Mouse (Mus musculus) hindbrain, embryonic 15.5 days (tissue): ENCODE results near the gene Gm21970. TPM values are rescaled to one million over a fixed set of nuclear protein-coding genes. Genes with fewer than 3 reads are reported as not detected.

ENCODE experiments used
- ATAC-seq: fragments of 200-750 bp; cut with Nextera tagmentation; 2 replicates; pipeline ENCODE4 v1.8.0; 2017; ENCODE audit warnings: low read depth, moderate number of reproducible peaks, moderate TSS enrichment; ENCODE audit not compliant: low FRiP score
- H3K27ac ChIP-seq: fragments of 300-500 bp; sonication (generic); replicated peaks from 2 replicates; pipeline ENCODE4 v1.5.1; 2015; ENCODE audit warnings: mild to moderate bottlenecking, inconsistent platforms
- H3K27me3 ChIP-seq: fragments of 300-500 bp; sonication (generic); 2 replicates; pipeline ENCODE4 v1.6.1; 2015; ENCODE audit warnings: control low read depth, inconsistent platforms
- H3K36me3 ChIP-seq: fragments of 300-500 bp; sonication (generic); 2 replicates; pipeline ENCODE4 v1.6.1; 2015; ENCODE audit warnings: control low read depth, inconsistent platforms
- H3K4me1 ChIP-seq: fragments of 300-500 bp; sonication (generic); replicated peaks from 2 replicates; pipeline ENCODE4 v1.6.1; 2015; ENCODE audit warnings: control low read depth, inconsistent platforms
- H3K4me2 ChIP-seq: fragments of 300-500 bp; sonication (generic); 2 replicates; pipeline ENCODE4 v1.6.1; 2015; ENCODE audit warnings: moderate library complexity, mild to moderate bottlenecking, inconsistent platforms
- H3K4me3 ChIP-seq: fragments of 300-500 bp; sonication (generic); 2 replicates; pipeline ENCODE4 v1.5.1; 2015; ENCODE audit warnings: mild to moderate bottlenecking, inconsistent platforms
- H3K9ac ChIP-seq: fragments of 300-500 bp; sonication (generic); 2 replicates; pipeline ENCODE4 v1.6.1; 2015; ENCODE audit warnings: inconsistent platforms
- H3K9me3 ChIP-seq: fragments of 300-500 bp; sonication (generic); 2 replicates; pipeline ENCODE4 v1.6.1; 2016; ENCODE audit warnings: control low read depth, inconsistent platforms
- WGBS: fragments of 180-500 bp; shearing (Covaris S2); methylation state at CpG from one replicate; pipeline ENCODE4 v1.1.7; 2015; 5-methylcytosine and 5-hydroxymethylcytosine counted together
- polyA plus RNA-seq: library from polyadenylated mRNA; unstranded; fragments of >200 nt; fragmentation: Nextera tagmentation; extraction: Ambion mirVana; gene quantifications from 2 replicates; pipeline ENCODE4 v1.2.1, GENCODE M21; 2015

The Gm21970 gene
- polyA plus RNA-seq, 1 experiment from 2014 or later = not detected

DNA sequence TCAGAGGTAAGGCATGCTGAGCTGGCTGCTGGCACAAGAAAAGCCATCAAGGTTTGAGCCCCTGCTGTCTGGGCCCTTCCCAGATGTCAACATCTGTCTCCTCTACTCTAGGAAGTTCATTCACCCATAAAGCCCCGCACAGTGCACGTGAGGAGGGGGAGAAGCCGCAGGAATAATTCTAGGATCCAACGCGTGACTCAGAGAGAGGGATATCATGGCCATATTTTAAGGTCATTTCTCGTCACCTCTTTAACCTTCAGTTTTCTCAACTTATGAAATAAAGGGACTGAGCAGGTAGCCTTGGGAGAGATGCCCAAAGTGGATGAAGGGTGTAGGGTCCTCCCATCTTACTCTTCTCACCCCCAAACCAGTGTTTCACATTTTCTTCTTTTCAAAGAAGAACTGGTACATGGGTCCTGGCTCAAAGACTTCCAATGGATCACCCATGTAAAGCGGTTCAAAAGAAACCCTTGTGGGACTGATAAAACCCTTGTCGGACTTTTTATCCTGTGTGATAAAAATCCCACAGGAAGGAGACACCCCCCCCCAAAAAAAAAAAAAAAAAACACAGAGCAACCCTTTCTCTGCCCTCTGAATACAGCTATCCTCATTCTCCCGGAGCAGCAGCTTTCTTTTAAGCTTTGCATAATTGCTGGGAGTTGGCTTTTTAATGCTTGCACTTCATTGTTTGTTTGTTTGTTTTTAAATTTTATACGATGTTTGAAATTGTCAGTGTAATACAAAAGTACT lies 13.5 kb downstream of the Gm21970 start:
- Histone ChIP-seq H3K4me3 (no peak overlapping the region), H3K36me3 (peaks cover 7% of the 10 kb centered on the region; the same call in 1 of the 2 replicates), H3K9ac (no peak overlapping the region), H3K27me3 (no peaks in the 10 kb centered on the region), H3K4me2 (peak overlapping the region; percentile 99; the same call in 1 of the 2 replicates), H3K9me3 (no peaks in the 10 kb centered on the region), H3K27ac (no peak overlapping the region), H3K4me1 (peaks cover 15% of the 10 kb centered on the region)
- 70% methylated on average over 10 of the region's 10 CpGs for WGBS
- ATAC-seq = no peak

GRCm38 (mm10) chr16:91405640-91406584 lies 14.4 kb downstream of the Gm21970 start, which contains the start of gene Il10rb:
Gene Il10rb (plus strand): TSS chr16:91406164.
- peak; percentile 75 for ATAC-seq

DNA sequence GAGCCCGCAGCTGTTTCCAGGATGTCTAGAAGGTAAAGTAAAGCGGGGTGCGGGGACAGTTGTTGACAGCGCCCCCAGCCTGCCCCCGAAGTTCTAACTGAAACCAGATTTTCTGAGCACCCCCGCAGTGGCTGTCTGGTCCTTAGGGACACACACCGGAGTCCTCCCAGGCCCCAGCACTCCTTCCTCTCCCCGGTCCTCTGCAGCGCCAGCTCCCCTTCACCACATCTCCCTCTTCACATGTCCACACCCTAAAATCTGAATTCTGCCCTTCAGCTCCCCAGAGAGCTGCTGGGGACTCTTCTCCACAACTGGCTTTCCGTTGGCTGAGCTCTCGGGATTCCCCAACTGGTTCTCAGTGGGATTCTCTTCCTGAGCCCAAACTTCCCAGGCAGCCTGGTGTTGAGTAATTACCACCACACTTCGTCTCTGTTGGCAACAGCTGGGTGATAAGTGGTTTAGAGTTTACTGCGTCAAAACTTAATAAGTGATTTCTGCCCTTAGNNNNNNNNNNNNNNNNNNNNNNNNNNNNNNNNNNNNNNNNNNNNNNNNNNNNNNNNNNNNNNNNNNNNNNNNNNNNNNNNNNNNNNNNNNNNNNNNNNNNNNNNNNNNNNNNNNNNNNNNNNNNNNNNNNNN lies 15.2 kb downstream of the Gm21970 start:
- ATAC-seq = peak; percentile 36; the same call in 1 of the 2 replicates
- Histone ChIP-seq H3K4me2 (peak overlapping the region; percentile 99), H3K4me1 (peaks cover 15% of the 10 kb centered on the region), H3K27me3 (no peaks in the 10 kb centered on the region), H3K27ac (peak overlapping the region; percentile 58), H3K9ac (peak overlapping the region; percentile 70), H3K4me3 (peak overlapping the region; percentile 63), H3K36me3 (peaks cover 7% of the 10 kb centered on the region; the same call in 1 of the 2 replicates), H3K9me3 (no peaks in the 10 kb centered on the region)
- WGBS = 1% methylated on average over 13 of the region's 13 CpGs

More at GRCm38 (mm10) chr16:91405640-91406584, 14.4 kb downstream of the Gm21970 start, which contains the start of gene Il10rb:
- peaks cover 15% of the 10 kb centered on the region for H3K4me1 ChIP-seq
- peak within 1 kb of the TSS; percentile 99 for H3K4me2 ChIP-seq
- 5% methylated on average over 51 of the region's 51 CpGs for WGBS
- H3K9me3 ChIP-seq = no peaks in the 10 kb centered on the region
- peak within 1 kb of the TSS; percentile 70 for H3K9ac ChIP-seq
- no peaks in the 10 kb centered on the region for H3K27me3 ChIP-seq
- peak within 1 kb of the TSS; percentile 63 for H3K4me3 ChIP-seq
- peaks cover 7% of the 10 kb centered on the region; the same call in 1 of the 2 replicates for H3K36me3 ChIP-seq
- peak within 1 kb of the TSS; percentile 58 for H3K27ac ChIP-seq

- no peak for ATAC-seq
- 67% methylated on average over 12 of the region's 12 CpGs for WGBS
- no peak overlapping the region for H3K27ac ChIP-seq
Observed at GRCm38 (mm10) chr16:91413102-91413844, 21.8 kb downstream of the Gm21970 start.

GRCm38 (mm10) chr16:91415391-91416189 lies 24.1 kb downstream of the Gm21970 start:
- no peak overlapping the region for H3K27ac ChIP-seq
- 84% methylated on average over 9 of the region's 9 CpGs for WGBS
- no peak for ATAC-seq

More at GRCm38 (mm10) chr16:91413102-91413844, 21.8 kb downstream of the Gm21970 start:
- Histone ChIP-seq H3K27me3 (no peaks in the 10 kb centered on the region), H3K4me3 (no peak overlapping the region), H3K36me3 (no peaks in the 10 kb centered on the region), H3K4me2 (no peak overlapping the region), H3K9me3 (no peaks in the 10 kb centered on the region), H3K9ac (no peak overlapping the region), H3K4me1 (no peaks in the 10 kb centered on the region)

DNA sequence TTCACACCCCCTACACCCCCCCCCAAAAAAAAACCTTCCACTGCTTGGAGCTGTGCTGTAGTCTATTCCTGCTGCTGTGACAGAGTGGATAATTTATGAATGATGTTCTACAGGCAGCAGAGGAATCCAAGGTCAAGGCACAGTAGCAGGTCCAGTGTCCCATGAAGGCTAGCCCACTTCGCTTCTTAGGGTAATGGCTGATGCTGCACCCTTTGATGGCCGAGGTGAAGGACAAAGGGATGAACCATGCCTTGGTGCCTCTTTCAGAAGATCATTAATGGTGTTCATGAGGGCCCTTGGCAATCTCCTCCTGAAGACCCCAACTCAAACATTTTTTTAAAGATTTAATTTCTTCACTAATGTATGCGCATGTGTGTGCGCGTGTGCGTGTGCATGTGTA lies 24.8 kb downstream of the Gm21970 start:
- 93% methylated on average over 6 of the region's 6 CpGs for WGBS
- Histone ChIP-seq H3K36me3 (no peaks in the 10 kb centered on the region), H3K4me2 (no peak overlapping the region), H3K27me3 (no peaks in the 10 kb centered on the region), H3K27ac (no peak overlapping the region), H3K9me3 (no peaks in the 10 kb centered on the region), H3K4me3 (no peak overlapping the region), H3K9ac (no peak overlapping the region), H3K4me1 (no peaks in the 10 kb centered on the region)
- ATAC-seq = no peak

More at GRCm38 (mm10) chr16:91415391-91416189, 24.1 kb downstream of the Gm21970 start:
- H3K9ac ChIP-seq = no peak overlapping the region
- H3K36me3 ChIP-seq = no peaks in the 10 kb centered on the region
- no peak overlapping the region for H3K4me2 ChIP-seq
- H3K4me1 ChIP-seq = no peaks in the 10 kb centered on the region
- no peaks in the 10 kb centered on the region for H3K9me3 ChIP-seq
- no peaks in the 10 kb centered on the region for H3K27me3 ChIP-seq
- H3K4me3 ChIP-seq = no peak overlapping the region

GRCm38 (mm10) chr16:91416938-91417337 lies 25.4 kb downstream of the Gm21970 start:
- 80% methylated on average over 7 of the region's 7 CpGs for WGBS
- no peak overlapping the region for H3K9ac ChIP-seq
- H3K9me3 ChIP-seq = no peaks in the 10 kb centered on the region
- H3K4me3 ChIP-seq = no peak overlapping the region
- no peaks in the 10 kb centered on the region for H3K36me3 ChIP-seq
- ATAC-seq = no peak
- no peak overlapping the region for H3K4me2 ChIP-seq
- no peaks in the 10 kb centered on the region for H3K4me1 ChIP-seq
- no peaks in the 10 kb centered on the region for H3K27me3 ChIP-seq
- H3K27ac ChIP-seq = no peak overlapping the region

- 69% methylated on average over 5 of the region's 5 CpGs for WGBS
- H3K9ac ChIP-seq = no peak overlapping the region
- H3K27me3 ChIP-seq = no peaks in the 10 kb centered on the region
- no peaks in the 10 kb centered on the region for H3K9me3 ChIP-seq
- no peak overlapping the region for H3K4me2 ChIP-seq
- no peaks in the 10 kb centered on the region for H3K4me1 ChIP-seq
- no peaks in the 10 kb centered on the region for H3K36me3 ChIP-seq
- H3K27ac ChIP-seq = no peak overlapping the region
- H3K4me3 ChIP-seq = no peak overlapping the region
- ATAC-seq = no peak
Observed at GRCm38 (mm10) chr16:91418531-91418930, 27.0 kb downstream of the Gm21970 start.

GRCm38 (mm10) chr16:91425816-91426215 lies 34.3 kb downstream of the Gm21970 start:
- Histone ChIP-seq H3K27me3 (no peaks in the 10 kb centered on the region), H3K36me3 (no peaks in the 10 kb centered on the region), H3K9ac (no peak overlapping the region), H3K4me1 (no peaks in the 10 kb centered on the region), H3K4me3 (no peak overlapping the region), H3K9me3 (no peaks in the 10 kb centered on the region), H3K4me2 (no peak overlapping the region), H3K27ac (no peak overlapping the region)
- WGBS = 87% methylated on average over 6 of the region's 6 CpGs
- ATAC-seq = no peak

DNA sequence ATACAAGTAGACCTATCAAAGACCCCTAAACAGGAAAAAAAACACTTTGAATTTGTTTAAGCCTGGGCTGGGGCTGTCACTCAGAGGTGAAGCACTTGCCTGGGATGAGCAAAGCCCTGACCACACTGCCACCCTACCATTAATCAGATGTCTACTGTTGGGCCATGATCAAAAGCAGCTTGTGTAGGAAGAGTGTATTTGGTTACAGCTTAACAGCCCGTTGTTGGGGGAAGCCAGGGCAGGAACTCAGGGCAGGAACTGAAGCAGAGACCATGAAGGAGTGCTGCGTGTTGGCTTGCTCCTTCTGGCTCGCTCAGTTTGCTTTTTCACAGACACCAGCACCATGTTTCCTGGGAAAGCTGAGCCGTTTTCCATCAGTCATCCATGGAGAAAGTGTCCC lies 35.1 kb downstream of the Gm21970 start:
- H3K4me1 ChIP-seq = no peaks in the 10 kb centered on the region
- no peak overlapping the region for H3K4me2 ChIP-seq
- no peak for ATAC-seq
- no peak overlapping the region for H3K27ac ChIP-seq
- no peaks in the 10 kb centered on the region for H3K9me3 ChIP-seq
- no peak overlapping the region for H3K4me3 ChIP-seq
- H3K9ac ChIP-seq = no peak overlapping the region
- WGBS = 86% methylated on average over 4 of the region's 4 CpGs
- H3K27me3 ChIP-seq = no peaks in the 10 kb centered on the region
- H3K36me3 ChIP-seq = no peaks in the 10 kb centered on the region
